Mouse (Mus musculus) telencephalon, adult 2 months (tissue): Measurements from ENCODE around the gene Cdc45.

Experiments
- DNase-seq: peaks from one replicate; pipeline ENCODE4 v3.0.0-alpha.2; 2011; ENCODE audit warnings: low read depth, low spot score

Cdc45 gene

GRCm38 (mm10) chr16:18788627-18789406 is 23.0 kb downstream of the Cdc45 start:
- DNase-seq, result no peak

GRCm38 (mm10) chr16:18786652-18787051 is 25.1 kb downstream of the Cdc45 start:
- DNase-seq, result no peak

- no peak for DNase-seq
These were observed 26.3 kb downstream of the Cdc45 start for GRCm38 (mm10) chr16:18785485-18785884.

GRCm38 (mm10) chr16:18785025-18785424 is 26.8 kb downstream of the Cdc45 start:
- DNase-seq, result no peak

- no peak for DNase-seq
These were observed 30.0 kb downstream of the Cdc45 start for GRCm38 (mm10) chr16:18781810-18782209.

GRCm38 (mm10) chr16:18778461-18778860 is 33.3 kb downstream of the Cdc45 start:
- DNase-seq, result no peak

- DNase-seq, result no peak
These were observed 34.4 kb downstream of the Cdc45 start for GRCm38 (mm10) chr16:18777101-18778080.

- DNase-seq, result no peak
These were observed 35.2 kb downstream of the Cdc45 start, which contains the start of gene Cldn5 for GRCm38 (mm10) chr16:18776556-18777100. Cldn5 (plus strand) TSS chr16:18776847.

GRCm38 (mm10) chr16:18775621-18776555 is 35.9 kb downstream of the Cdc45 start:
- no peak for DNase-seq

GRCm38 (mm10) chr16:18773936-18774335 is 37.9 kb downstream of the Cdc45 start:
- no peak for DNase-seq

- DNase-seq, result no peak
These were observed 42.3 kb downstream of the Cdc45 start for GRCm38 (mm10) chr16:18769501-18769900.

- DNase-seq, result no peak
These were observed 45.4 kb downstream of the Cdc45 start for GRCm38 (mm10) chr16:18766390-18766789.

GRCm38 (mm10) chr16:18762960-18763359 is 48.8 kb downstream of the Cdc45 start:
- DNase-seq, result no peak

- no peak for DNase-seq
These were observed 50.1 kb downstream of the Cdc45 start for GRCm38 (mm10) chr16:18761734-18762133.

GRCm38 (mm10) chr16:18751885-18752499 is 59.8 kb downstream of the Cdc45 start:
- DNase-seq, result no peak

GRCm38 (mm10) chr16:18751101-18751500 is 60.7 kb downstream of the Cdc45 start:
- DNase-seq, result no peak

GRCm38 (mm10) chr16:18746268-18747122 is 65.3 kb downstream of the Cdc45 start:
- no peak for DNase-seq

- DNase-seq, result no peak
These were observed 73.5 kb downstream of the Cdc45 start for GRCm38 (mm10) chr16:18738303-18738702.

GRCm38 (mm10) chr16:18733100-18733956 is 78.5 kb downstream of the Cdc45 start:
- DNase-seq, result no peak
